Mouse (Mus musculus) embryo, embryonic 11 days (tissue): ENCODE measurements around the gene Ahrr.

Experiments used
- DNase-seq: peaks from one replicate; pipeline ENCODE4 v3.0.0-alpha.2; 2015

Gene Ahrr

DNA sequence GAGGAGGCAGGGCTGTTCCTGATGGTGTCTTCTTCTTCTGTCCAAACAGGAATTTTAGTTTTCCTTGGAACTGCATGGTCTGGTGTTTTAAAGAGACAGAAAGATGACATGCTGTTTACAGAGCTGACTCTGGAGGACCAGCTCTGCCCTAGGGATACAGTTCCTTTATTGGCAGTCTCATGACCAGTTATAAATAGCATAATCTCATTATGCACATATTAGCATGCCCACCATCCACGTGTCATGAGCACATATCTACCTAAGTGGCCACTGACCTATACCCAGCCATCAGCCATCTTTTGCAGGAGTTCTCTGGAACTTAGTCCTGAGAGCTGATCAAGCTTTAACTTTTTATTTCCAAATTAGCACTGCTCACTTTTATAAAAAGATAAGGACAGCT is 71.5 kb downstream of the Ahrr start:
- no peak for DNase-seq

DNA sequence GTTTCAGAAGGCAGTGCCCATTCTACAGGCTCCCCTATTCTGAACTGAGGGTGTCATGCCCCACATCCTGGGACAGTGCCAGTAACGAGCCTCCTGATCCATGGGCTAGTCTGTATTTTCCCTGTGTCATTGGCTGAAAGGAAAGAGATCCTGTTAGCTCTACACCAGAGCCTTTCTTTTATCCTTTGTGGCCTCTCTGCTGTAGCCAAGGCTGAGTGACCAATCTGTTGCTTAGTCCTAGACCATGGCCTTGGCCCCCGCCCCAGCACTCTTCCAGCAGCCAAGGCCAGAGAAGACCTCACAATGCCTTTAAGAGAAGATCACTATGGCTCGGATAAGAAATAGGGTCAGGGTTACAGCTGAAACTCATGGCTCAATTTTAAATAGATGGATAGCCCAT is 73.7 kb downstream of the Ahrr start:
- no peak for DNase-seq

DNA sequence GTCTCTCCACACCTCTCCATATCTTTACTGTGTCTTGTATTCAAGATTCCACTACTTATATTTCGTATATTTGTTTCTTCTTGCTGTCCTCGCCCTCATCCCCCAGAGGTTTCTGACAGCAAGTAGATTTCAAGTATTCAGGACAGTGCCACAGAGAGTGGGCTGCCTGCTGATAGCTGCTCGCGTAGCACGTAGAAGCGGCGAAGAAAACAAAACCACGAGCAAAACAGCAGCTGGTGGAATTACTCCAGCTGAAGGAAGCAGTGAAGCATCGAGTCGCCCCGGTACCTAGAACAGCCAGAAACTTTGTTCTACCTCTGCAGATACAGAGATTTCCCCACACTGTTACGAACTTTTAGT is 83.2 kb downstream of the Ahrr start:
- DNase-seq, result peak; percentile 33

DNA sequence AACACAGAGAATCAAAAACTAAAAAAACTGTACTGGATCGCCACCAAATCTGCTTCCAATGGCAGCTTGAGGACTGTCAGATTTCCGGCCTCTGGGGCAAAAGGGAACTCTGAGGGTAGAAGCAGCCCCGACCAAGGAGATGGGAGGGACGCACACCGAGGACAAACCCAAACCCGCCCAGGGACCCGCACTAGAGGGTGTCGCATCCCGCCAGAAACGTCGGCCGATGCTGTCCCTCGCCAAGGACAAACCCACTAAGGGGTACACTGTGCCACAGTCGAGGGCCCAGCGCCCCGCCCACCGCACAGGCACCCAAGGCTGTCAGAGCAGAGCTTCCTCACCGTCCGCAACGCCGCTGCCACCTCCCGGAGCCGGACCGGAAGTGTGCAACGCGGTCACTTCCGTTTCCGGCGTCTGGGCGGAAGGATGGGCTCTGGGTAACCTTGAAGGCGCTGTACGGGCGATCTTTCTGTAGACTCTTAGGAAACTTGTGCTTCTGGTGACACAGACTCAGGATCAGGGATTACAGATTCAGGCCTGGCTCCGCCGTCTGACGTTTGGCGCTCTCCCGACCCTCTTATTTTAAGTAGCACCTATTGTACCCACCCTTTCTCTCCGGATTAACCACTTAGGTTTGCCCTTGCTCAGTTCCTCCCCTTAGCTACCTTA is 83.7 kb downstream of the Ahrr start, which contains the start of gene Exoc3:
Gene Exoc3 (minus strand): TSS at position 416 of the 669 bp plus-strand sequence.
- DNase-seq, result peak; percentile 93

DNA sequence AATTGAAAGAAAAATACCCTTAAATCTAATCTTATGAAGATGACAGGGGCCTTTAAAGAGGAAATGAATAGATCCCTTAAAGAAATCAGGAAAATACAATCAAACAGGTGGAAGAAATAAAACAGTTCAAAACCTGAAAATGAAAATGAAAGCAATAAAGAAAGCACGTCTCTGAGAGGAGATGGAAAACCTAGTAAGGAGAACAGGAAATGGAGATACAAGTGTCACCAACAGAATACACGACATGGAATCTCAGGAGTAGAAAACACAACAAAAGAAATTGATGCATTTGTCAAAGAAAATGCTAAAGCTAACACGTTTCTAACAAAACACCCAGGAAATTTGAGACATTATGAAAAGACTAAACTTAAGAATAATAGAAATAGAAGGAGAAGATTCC is 95.7 kb downstream of the Ahrr start:
- DNase-seq, result no peak

DNA sequence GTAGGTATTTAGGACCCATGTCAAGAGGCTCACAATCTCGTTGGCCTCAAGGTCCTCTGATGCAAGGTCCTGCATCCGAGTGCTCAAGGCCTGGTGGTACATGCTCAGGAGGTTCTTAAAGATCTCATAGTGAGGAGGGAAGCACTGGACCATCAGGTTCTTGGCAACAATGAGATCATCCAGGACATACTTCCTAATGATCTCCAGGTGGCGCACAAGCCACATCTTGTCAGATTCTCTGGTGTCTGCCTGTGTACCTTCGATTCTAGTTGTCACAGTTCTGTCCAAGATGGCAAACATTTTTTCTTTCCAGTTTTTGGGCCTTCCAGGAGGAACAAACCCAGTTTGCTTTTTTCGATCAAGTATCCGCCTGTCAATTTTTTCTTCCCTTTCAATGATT is 99.5 kb downstream of the Ahrr start:
- DNase-seq, result peak; percentile 46

DNA sequence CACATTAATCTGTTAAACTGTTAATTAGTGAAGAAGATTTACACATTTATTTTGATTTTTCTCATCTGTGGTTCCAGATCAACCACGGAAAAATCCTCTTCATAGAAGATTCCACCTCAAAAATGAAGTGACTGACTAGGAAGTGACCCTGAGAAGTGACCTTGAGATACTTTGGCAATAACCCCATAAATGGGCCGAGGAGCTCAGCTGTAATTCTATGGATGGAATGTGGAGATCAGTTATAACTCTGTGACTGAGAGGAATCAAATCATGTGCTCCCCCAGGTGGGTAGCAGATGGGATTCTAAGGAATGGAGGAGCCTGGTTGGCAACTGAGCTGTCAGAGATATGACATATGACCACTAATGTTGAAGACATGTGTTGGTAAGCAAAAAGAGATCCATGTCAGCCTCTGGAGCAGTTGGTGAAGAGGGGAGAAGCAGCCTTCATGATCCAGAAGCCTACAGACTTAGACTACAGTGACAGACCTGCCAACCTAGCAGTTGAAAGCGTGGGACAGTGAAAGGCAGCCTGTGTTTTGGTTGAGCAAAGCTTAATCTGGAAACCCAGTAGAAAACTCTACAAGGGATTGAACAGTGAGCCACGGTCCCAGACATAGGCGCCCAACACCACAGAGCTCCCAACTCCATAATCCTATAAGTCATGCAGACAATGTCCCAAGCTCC is 109.0 kb downstream of the Ahrr start:
- DNase-seq, result no peak

DNA sequence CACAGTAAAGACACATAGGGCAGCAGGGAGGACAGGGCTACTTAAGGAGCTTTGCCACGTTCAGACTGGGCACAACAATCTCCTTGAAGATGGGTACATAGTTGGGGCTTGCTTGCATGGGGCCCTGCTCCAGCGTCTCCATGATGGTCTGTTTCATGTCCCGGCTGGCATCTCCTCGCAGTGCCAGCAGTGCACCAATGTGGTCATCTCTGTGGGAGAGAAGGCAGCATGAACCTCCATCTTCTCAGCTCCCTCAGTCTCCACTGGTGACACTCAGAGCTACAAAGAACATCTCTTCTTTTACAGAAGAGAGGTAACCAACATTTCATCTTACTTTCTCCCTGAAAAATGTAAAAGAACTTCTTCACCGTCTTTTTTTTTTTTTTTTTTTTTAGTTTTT is 120.1 kb downstream of the Ahrr start:
- no peak for DNase-seq

DNA sequence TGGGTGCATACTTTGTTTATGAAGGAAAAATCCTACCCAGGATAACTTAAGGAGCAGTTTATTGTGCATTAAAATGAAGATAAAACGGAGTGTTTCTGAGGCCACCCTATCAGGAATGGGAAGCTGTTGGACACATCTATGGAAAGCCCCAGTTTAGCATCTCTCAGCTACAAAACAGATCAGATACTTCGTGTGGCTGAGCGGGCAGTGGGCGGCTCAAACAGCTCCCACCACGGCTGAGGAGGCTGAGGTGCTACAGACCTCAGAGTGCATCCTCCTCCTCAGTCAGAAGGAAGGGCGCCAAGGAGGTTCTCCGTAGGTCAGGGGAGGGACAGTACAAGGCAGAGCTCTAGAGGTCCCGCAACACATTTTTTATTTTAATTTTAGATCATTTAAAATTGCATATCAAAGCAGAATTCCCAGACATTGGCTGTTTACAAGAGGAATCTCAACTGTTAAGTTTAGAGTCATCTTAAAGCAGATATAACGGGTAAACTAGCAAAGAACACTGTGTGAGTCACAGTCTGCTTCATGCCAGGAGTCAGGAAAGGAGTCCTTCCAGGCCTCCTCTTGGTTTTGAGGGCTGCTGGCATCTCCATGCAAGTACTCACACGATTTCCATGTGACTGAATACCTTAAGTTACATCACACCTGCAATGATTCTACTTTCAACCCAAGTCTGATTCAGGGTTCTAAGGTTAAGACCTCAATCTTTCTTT is 122.5 kb downstream of the Ahrr start:
- no peak for DNase-seq

DNA sequence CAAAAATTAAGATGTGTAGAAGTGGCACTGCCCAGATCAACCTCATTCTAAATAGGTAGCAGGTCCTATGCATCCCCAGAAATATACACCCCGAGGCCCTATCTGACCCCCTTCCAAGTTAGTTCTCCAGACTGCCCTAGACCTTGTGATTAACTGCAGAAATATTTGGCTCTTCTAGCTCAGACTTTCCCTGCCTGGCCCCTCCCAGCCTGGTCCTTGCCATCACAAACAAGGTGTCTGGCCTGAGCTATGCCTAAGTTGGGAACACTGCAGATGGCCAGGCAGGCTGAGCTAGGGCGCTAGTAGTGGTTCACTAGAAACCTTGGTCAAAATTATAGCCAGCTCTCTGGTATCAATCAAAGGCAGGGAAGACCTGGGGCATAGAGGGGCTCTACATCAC is 124.6 kb downstream of the Ahrr start:
- no peak for DNase-seq

DNA sequence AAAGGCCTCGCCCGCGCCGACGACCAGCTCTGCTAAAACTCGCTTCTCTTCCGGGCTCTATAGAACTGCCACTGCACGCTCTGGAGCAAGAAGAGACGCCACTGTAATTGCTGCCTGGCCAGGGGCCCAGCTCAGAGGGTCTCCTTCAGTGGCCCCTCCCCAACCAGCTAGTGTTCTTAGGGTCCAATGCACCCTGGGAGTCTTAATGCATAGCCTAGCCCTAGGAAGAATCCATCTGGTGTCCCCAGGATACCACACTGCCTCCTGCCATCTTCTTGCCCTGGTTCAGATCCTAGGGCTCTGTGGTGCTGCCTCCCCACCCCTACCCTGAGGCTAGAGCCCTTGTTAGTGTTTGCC is 125.1 kb downstream of the Ahrr start:
- no peak for DNase-seq

DNA sequence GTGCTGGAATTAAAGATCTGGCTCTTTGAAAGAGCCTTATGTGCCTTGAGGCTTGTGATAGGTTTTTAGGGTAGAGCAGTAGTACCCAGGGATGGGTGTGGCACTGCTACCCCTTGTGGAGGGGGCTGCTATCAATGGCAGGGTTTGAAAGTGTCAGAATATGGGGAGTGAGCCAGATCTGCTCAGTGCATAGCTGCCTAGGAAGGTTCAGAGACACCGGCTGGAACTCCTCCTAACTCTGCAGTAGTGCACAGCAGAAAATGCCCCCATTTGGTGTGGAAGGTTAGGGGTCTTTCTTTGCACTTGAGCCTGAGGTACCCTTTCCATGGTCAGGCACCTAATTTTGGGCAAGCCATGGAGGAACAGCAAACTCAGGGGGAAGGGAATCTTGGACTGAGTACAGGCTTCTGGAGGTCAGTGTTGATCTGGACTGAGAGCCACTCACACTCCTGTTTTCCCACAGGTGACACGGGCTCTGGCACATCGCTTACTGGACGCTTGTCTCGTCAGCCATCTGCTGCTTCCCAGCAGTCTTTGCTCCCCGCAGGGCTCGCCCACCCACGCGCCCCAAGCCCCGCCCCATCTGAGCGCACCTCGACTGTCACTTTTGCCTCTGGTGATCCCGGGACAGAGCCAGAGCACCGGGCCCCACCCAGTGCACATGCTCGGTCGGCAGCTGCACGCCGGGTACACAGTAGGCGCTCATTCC is 125.6 kb downstream of the Ahrr start:
- DNase-seq, result peak; percentile 72
